Mouse (Mus musculus) lung, postnatal 0 days (tissue): ENCODE measurements around the gene Efcab8. TPM values are rescaled to one million over a fixed set of nuclear protein-coding genes. Genes with fewer than 3 reads are reported as not detected.
"Not testable (repeated sequence)": the region's sequence is repeated elsewhere in the genome, so short reads cannot be mapped to it uniquely, and the experiment has no call there.

Source experiments
- ATAC-seq: fragments of 200-750 bp; cut with Nextera tagmentation; 2 replicates; pipeline ENCODE4 v1.8.0; 2017; ENCODE audit warnings: moderate library complexity
- DNase-seq: peaks from one replicate; pipeline ENCODE4 v3.0.0-alpha.2; 2016; ENCODE audit warnings: low spot score
- H3K27ac ChIP-seq: fragments of 300-500 bp; sonication (generic); 2 replicates; pipeline ENCODE4 v1.5.1; 2014; ENCODE audit warnings: antibody characterized with exemption, mild to moderate bottlenecking, low read length, mixed read lengths
- H3K27me3 ChIP-seq: fragments of 300-500 bp; sonication (generic); replicated peaks from 2 replicates; pipeline ENCODE4 v1.6.1; 2014; ENCODE audit warnings: low read length, mixed read lengths; ENCODE audit not compliant: insufficient read depth
- H3K36me3 ChIP-seq: fragments of 300-500 bp; sonication (generic); 2 replicates; pipeline ENCODE4 v1.6.1; 2014; ENCODE audit warnings: low read length, mixed read lengths; ENCODE audit not compliant: insufficient read depth
- H3K4me1 ChIP-seq: fragments of 300-500 bp; sonication (generic); 2 replicates; pipeline ENCODE4 v1.6.1; 2014; ENCODE audit warnings: antibody characterized with exemption, low read depth, low read length, mixed read lengths; ENCODE audit not compliant: insufficient read depth
- H3K4me2 ChIP-seq: fragments of 300-500 bp; sonication (generic); replicated peaks from 2 replicates; pipeline ENCODE4 v1.6.1; 2014; ENCODE audit warnings: low read depth, mild to moderate bottlenecking, low read length, moderate library complexity, mixed read lengths
- H3K4me3 ChIP-seq: fragments of 300-500 bp; sonication (generic); 2 replicates; pipeline ENCODE4 v1.5.1; 2014; ENCODE audit warnings: low read depth, low read length
- H3K9ac ChIP-seq: fragments of 300-500 bp; sonication (generic); replicated peaks from 2 replicates; pipeline ENCODE4 v1.6.1; 2014; ENCODE audit warnings: low read depth, mild to moderate bottlenecking
- H3K9me3 ChIP-seq: fragments of 300-500 bp; sonication (generic); 2 replicates; pipeline ENCODE4 v1.6.1; 2016; ENCODE audit warnings: low read length, mixed read lengths
- CTCF ChIP-seq: IDR thresholded peaks from 2 replicates; pipeline ENCODE4 v1.5.1; 2016; ENCODE audit warnings: antibody characterized with exemption, mild to moderate bottlenecking
- EP300 ChIP-seq: IDR thresholded peaks from 2 replicates; pipeline ENCODE4 v1.6.1; 2016; ENCODE audit warnings: antibody characterized with exemption, mild to moderate bottlenecking, control low read depth
- WGBS: fragments of 180-500 bp; shearing (Covaris S2); extraction: QIAGEN DNeasy Blood & Tissue Kit; methylation state at CpG from one replicate; pipeline ENCODE4 v1.1.7; 2014; 5-methylcytosine and 5-hydroxymethylcytosine counted together
- polyA plus RNA-seq: library from polyadenylated mRNA; unstranded; fragments of >200 nt; fragmentation: Nextera tagmentation; extraction: Ambion mirVana; gene quantifications from 2 replicates; pipeline ENCODE4 v1.2.1, GENCODE M21; 2015

Gene Efcab8
- polyA plus RNA-seq, 1 experiment from 2014 or later, result not detected

- no peak for ATAC-seq
- Histone ChIP-seq H3K27ac (no peak overlapping the region), H3K9ac (no peak overlapping the region), H3K4me3 (no peak overlapping the region), H3K27me3 (no peaks in the 10 kb centered on the region), H3K4me1 (peaks cover 3% of the 10 kb centered on the region; the same call in 1 of the 2 replicates), H3K36me3 (no peaks in the 10 kb centered on the region), H3K9me3 (no peaks in the 10 kb centered on the region), H3K4me2 (no peak overlapping the region)
- TF ChIP-seq EP300 (no peak), CTCF (no peak)
- DNase-seq, result no peak
- WGBS, result 90% methylated on average over 4 of the region's 4 CpGs
These were observed 1.4 kb downstream of the Efcab8 start for GRCm38 (mm10) chr2:153781181-153781580.

GRCm38 (mm10) chr2:153784668-153785067 is 4.9 kb downstream of the Efcab8 start:
- no peak overlapping the region for H3K4me2 ChIP-seq
- no peaks in the 10 kb centered on the region for H3K4me1 ChIP-seq
- H3K36me3 ChIP-seq, result no peaks in the 10 kb centered on the region
- no peaks in the 10 kb centered on the region for H3K27me3 ChIP-seq
- WGBS, result 90% methylated on average over 2 of the region's 2 CpGs
- no peaks in the 10 kb centered on the region for H3K9me3 ChIP-seq
- no peak overlapping the region for H3K4me3 ChIP-seq
- H3K27ac ChIP-seq, result no peak overlapping the region
- TF ChIP-seq CTCF (no peak), EP300 (no peak)
- no peak for ATAC-seq
- DNase-seq, result peak; percentile 55
- H3K9ac ChIP-seq, result no peak overlapping the region

GRCm38 (mm10) chr2:153793366-153793765 is 13.6 kb downstream of the Efcab8 start:
- DNase-seq, result no peak
- H3K36me3 ChIP-seq, result no peaks in the 10 kb centered on the region

GRCm38 (mm10) chr2:153795090-153795489 is 15.4 kb downstream of the Efcab8 start:
- no peak overlapping the region for H3K9ac ChIP-seq
- H3K4me2 ChIP-seq, result no peak overlapping the region
- H3K36me3 ChIP-seq, result no peaks in the 10 kb centered on the region
- TF ChIP-seq EP300, result no peak
- peak; percentile 77 for TF ChIP-seq CTCF
- no peaks in the 10 kb centered on the region for H3K27me3 ChIP-seq
- H3K27ac ChIP-seq, result no peak overlapping the region
- DNase-seq, result peak; percentile 43
- no peaks in the 10 kb centered on the region for H3K9me3 ChIP-seq
- no peak overlapping the region for H3K4me3 ChIP-seq
- H3K4me1 ChIP-seq, result no peaks in the 10 kb centered on the region
- 50% methylated on average over 5 of the region's 5 CpGs for WGBS
- peak; percentile 66; the same call in 1 of the 2 replicates for ATAC-seq

More at GRCm38 (mm10) chr2:153793366-153793765, 13.6 kb downstream of the Efcab8 start:
- Histone ChIP-seq H3K4me2 (no peak overlapping the region), H3K4me3 (no peak overlapping the region), H3K4me1 (no peaks in the 10 kb centered on the region), H3K9ac (no peak overlapping the region), H3K27ac (no peak overlapping the region), H3K9me3 (no peaks in the 10 kb centered on the region), H3K27me3 (no peaks in the 10 kb centered on the region)
- TF ChIP-seq CTCF (no peak), EP300 (no peak)
- no peak for ATAC-seq

- H3K4me3 ChIP-seq, H3K4me1 ChIP-seq, H3K36me3 ChIP-seq, ATAC-seq, H3K4me2 ChIP-seq, H3K9ac ChIP-seq, H3K27ac ChIP-seq, H3K27me3 ChIP-seq, H3K9me3 ChIP-seq: not testable (repeated sequence)
- peak; percentile 26 for DNase-seq
- TF ChIP-seq CTCF, result peak; percentile 78
These were observed 27.7 kb downstream of the Efcab8 start for GRCm38 (mm10) chr2:153807464-153807863.

- DNase-seq, result no peak
- H3K4me3 ChIP-seq, result no peak overlapping the region
- H3K9ac ChIP-seq, result no peak overlapping the region
- WGBS, result 71% methylated on average over 8 of the region's 8 CpGs
- H3K27me3 ChIP-seq, result no peaks in the 10 kb centered on the region
- ATAC-seq, result no peak
- no peaks in the 10 kb centered on the region for H3K9me3 ChIP-seq
- H3K4me1 ChIP-seq, result no peaks in the 10 kb centered on the region
- no peak overlapping the region for H3K4me2 ChIP-seq
- no peaks in the 10 kb centered on the region for H3K36me3 ChIP-seq
- TF ChIP-seq EP300, result no peak
- TF ChIP-seq CTCF, result no peak
- no peak overlapping the region for H3K27ac ChIP-seq
These were observed 28.4 kb downstream of the Efcab8 start for GRCm38 (mm10) chr2:153808146-153808545.

GRCm38 (mm10) chr2:153808841-153809240 is 29.1 kb downstream of the Efcab8 start:
- H3K27me3 ChIP-seq, result no peaks in the 10 kb centered on the region
- H3K27ac ChIP-seq, result no peak overlapping the region
- 63% methylated on average over 6 of the region's 6 CpGs for WGBS
- no peaks in the 10 kb centered on the region for H3K9me3 ChIP-seq
- no peak overlapping the region for H3K4me3 ChIP-seq
- DNase-seq, result no peak
- TF ChIP-seq CTCF, result no peak
- no peak for TF ChIP-seq EP300
- H3K36me3 ChIP-seq, result no peaks in the 10 kb centered on the region
- H3K9ac ChIP-seq, result no peak overlapping the region
- no peak for ATAC-seq
- H3K4me2 ChIP-seq, result no peak overlapping the region
- no peaks in the 10 kb centered on the region for H3K4me1 ChIP-seq
